In the genomic region with DNA sequence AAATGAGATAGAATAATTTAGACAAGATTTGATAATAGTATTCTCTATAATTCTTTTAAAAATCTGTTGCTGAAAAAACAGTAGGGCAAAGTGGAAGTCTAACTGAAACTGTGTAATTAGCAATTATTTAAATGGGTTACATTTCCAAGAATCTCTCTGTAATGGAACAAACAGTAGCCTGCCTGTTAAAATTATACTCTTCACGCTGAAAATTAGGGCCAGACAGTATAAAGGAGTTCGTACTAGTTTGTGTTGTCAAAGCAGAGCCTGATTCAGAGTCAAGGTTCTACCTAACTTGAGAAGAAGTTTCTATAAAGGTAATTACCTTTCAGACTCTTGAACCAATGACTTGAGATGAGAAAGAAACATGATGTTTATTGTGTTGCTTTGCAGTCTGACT, we compare ENCODE assay signal across 28 mouse cellular contexts.
"Had no signal": no experiment of that assay in that cellular context is flagged by ENCODE, and none has a peak within 500 bp of the region (broad histone marks: within the 10 kb centered on the region; RNA-seq: fewer than 3 reads in every experiment).

No protein-coding gene starts in this region.

- H3K36me3 ChIP-seq: heart, embryonic 13.5 days; heart, embryonic 15.5 days; hindbrain, embryonic 13.5 days; hindbrain, embryonic 15.5 days; kidney, embryonic 15.5 days; limb, embryonic 10.5 days; limb, embryonic 12.5 days; liver, embryonic 13.5 days; liver, embryonic 15.5 days had no signal

- H3K9ac ChIP-seq: heart, embryonic 13.5 days; heart, embryonic 15.5 days; hindbrain, embryonic 13.5 days; hindbrain, embryonic 15.5 days; kidney, embryonic 15.5 days; limb, embryonic 12.5 days; liver, embryonic 13.5 days; liver, embryonic 15.5 days had no signal

- H3K4me2 ChIP-seq: heart, embryonic 11.5 days; heart, embryonic 13.5 days; heart, embryonic 15.5 days; hindbrain, embryonic 13.5 days; hindbrain, embryonic 15.5 days; kidney, embryonic 15.5 days; limb, embryonic 12.5 days; liver, embryonic 11.5 days; liver, embryonic 13.5 days; liver, embryonic 15.5 days had no signal

- H3K27ac ChIP-seq: heart, adult 2 months; heart, embryonic 13.5 days; heart, embryonic 15.5 days; hindbrain, embryonic 13.5 days; hindbrain, embryonic 15.5 days; hindbrain, postnatal 0 days; kidney, embryonic 15.5 days; kidney, postnatal 0 days; left cerebral cortex, adult 2 months; limb, embryonic 10.5 days; limb, embryonic 12.5 days; liver, embryonic 13.5 days; liver, embryonic 15.5 days had no signal

- H3K4me3 ChIP-seq: heart, adult 2 months; heart, embryonic 13.5 days; heart, embryonic 15.5 days; hindbrain, embryonic 13.5 days; hindbrain, embryonic 15.5 days; kidney, embryonic 15.5 days; left cerebral cortex, adult 2 months; limb, embryonic 10.5 days; limb, embryonic 12.5 days; liver, embryonic 13.5 days; liver, embryonic 15.5 days had no signal

- H3K27me3 ChIP-seq: heart, embryonic 13.5 days; heart, embryonic 15.5 days; hindbrain, embryonic 13.5 days; hindbrain, embryonic 15.5 days; kidney, embryonic 15.5 days; limb, embryonic 12.5 days; liver, embryonic 13.5 days; liver, embryonic 15.5 days had no signal

- DNase-seq: gastrocnemius, postnatal 14 days; gastrocnemius, postnatal 36 days; heart, adult 11 months; heart, adult 2 months; heart, postnatal 14 days; heart, postnatal 36 days; kidney, adult 11 months; kidney, adult 2 months; kidney, adult 9 months; kidney, postnatal 14 days; kidney, postnatal 36 days; layer of hippocampus, adult 9-11 months; liver; liver, embryonic 13.5 days had no signal

- H3K4me1 ChIP-seq: heart, embryonic 13.5 days; heart, embryonic 15.5 days; hindbrain, embryonic 13.5 days; hindbrain, embryonic 15.5 days; kidney, embryonic 15.5 days; limb, embryonic 10.5 days; limb, embryonic 12.5 days; liver, embryonic 13.5 days; liver, embryonic 15.5 days had no signal

- H3K9me3 ChIP-seq: hindbrain, embryonic 13.5 days; hindbrain, embryonic 15.5 days; kidney, embryonic 15.5 days; limb, embryonic 10.5 days; limb, embryonic 12.5 days; liver, embryonic 13.5 days; liver, embryonic 15.5 days had no signal

- ATAC-seq: hindbrain, postnatal 0 days; intestine, embryonic 16.5 days had no signal
